Mouse (Mus musculus) lung, adult 2 months (tissue): ENCODE data around the gene Rab3b.

ENCODE experiments used
- CTCF ChIP-seq: fragments of 200-500 bp; IDR thresholded peaks from 2 replicates; pipeline ENCODE4 v1.5.1; 2011; ENCODE audit warnings: mild to moderate bottlenecking, low read length, control low read depth; ENCODE audit not compliant: insufficient read depth
- POLR2A ChIP-seq: fragments of 200-500 bp; IDR thresholded peaks from 2 replicates; pipeline ENCODE4 v1.6.1; 2011; ENCODE audit warnings: low read depth, mild to moderate bottlenecking, control low read depth, low read length, borderline replicate concordance; ENCODE audit errors: extremely low read depth

GRCm38 (mm10) chr4:108969517-108969916 is 90.7 kb downstream of the Rab3b start:
- TF ChIP-seq CTCF, result no peak
- TF ChIP-seq POLR2A, result no peak
